Mouse (Mus musculus) forebrain, embryonic 16.5 days (tissue): Measurements from ENCODE around the gene Zdhhc21. TPM values are rescaled to one million over a fixed set of nuclear protein-coding genes. Genes with fewer than 3 reads are reported as not detected.
A peak's percentile ranks its signal among the peaks of the same experiment; 100 is the strongest.

Source experiments
- ATAC-seq: fragments of 200-750 bp; cut with Nextera tagmentation; 2 replicates; pipeline ENCODE4 v1.8.0; 2017; ENCODE audit warnings: mild to moderate bottlenecking, moderate library complexity
- H3K27ac ChIP-seq: fragments of 300-500 bp; sonication (generic); 2 replicates; pipeline ENCODE4 v1.5.1; 2014; ENCODE audit warnings: low read length, control low read depth
- H3K27me3 ChIP-seq: fragments of 300-500 bp; sonication (generic); replicated peaks from 2 replicates; pipeline ENCODE4 v1.6.1; 2014; ENCODE audit warnings: low read length; ENCODE audit not compliant: control insufficient read depth, insufficient read depth
- H3K36me3 ChIP-seq: fragments of 300-500 bp; sonication (generic); 2 replicates; pipeline ENCODE4 v1.6.1; 2014; ENCODE audit not compliant: control insufficient read depth, insufficient read depth
- H3K4me1 ChIP-seq: fragments of 300-500 bp; sonication (generic); replicated peaks from 2 replicates; pipeline ENCODE4 v1.6.1; 2014; ENCODE audit warnings: low read length; ENCODE audit not compliant: control insufficient read depth, insufficient read depth
- H3K4me2 ChIP-seq: fragments of 300-500 bp; sonication (generic); 2 replicates; pipeline ENCODE4 v1.6.1; 2014; ENCODE audit warnings: mild to moderate bottlenecking, low read length, control low read depth
- H3K4me3 ChIP-seq: fragments of 300-500 bp; sonication (generic); replicated peaks from 2 replicates; pipeline ENCODE4 v1.5.1; 2014; ENCODE audit warnings: mild to moderate bottlenecking, low read length, control low read depth
- H3K9ac ChIP-seq: fragments of 300-500 bp; sonication (generic); replicated peaks from 2 replicates; pipeline ENCODE4 v1.6.1; 2014; ENCODE audit warnings: low read depth, low read length, control low read depth
- H3K9me3 ChIP-seq: fragments of 300-500 bp; sonication (generic); 2 replicates; pipeline ENCODE4 v1.6.1; 2016; ENCODE audit warnings: low read length; ENCODE audit not compliant: control insufficient read depth
- WGBS: fragments of 180-500 bp; shearing (Covaris S2); extraction: QIAGEN DNeasy Blood & Tissue Kit; methylation state at CpG from one replicate; pipeline ENCODE4 v1.1.7; 2014; 5-methylcytosine and 5-hydroxymethylcytosine counted together
- polyA plus RNA-seq: library from polyadenylated mRNA; unstranded; fragments of >200 nt; fragmentation: Nextera tagmentation; extraction: Ambion mirVana; gene quantifications from 2 replicates; pipeline ENCODE4 v1.2.1, GENCODE M21; 2015

Zdhhc21 gene
- polyA plus RNA-seq, 1 experiment from 2014 or later: 20.1 TPM

- H3K27me3 ChIP-seq: no peaks in the 10 kb centered on the region
- no peak for ATAC-seq
- H3K27ac ChIP-seq: no peak overlapping the region
- no peak overlapping the region for H3K4me3 ChIP-seq
- no peak overlapping the region for H3K4me2 ChIP-seq
- no peaks in the 10 kb centered on the region for H3K9me3 ChIP-seq
- no peaks in the 10 kb centered on the region for H3K36me3 ChIP-seq
- H3K9ac ChIP-seq: no peak overlapping the region
- WGBS: 95% methylated on average over 5 of the region's 5 CpGs
- H3K4me1 ChIP-seq: peaks cover 3% of the 10 kb centered on the region
Observed at GRCm38 (mm10) chr4:82867731-82868445, 8.1 kb upstream of the Zdhhc21 start.

DNA sequence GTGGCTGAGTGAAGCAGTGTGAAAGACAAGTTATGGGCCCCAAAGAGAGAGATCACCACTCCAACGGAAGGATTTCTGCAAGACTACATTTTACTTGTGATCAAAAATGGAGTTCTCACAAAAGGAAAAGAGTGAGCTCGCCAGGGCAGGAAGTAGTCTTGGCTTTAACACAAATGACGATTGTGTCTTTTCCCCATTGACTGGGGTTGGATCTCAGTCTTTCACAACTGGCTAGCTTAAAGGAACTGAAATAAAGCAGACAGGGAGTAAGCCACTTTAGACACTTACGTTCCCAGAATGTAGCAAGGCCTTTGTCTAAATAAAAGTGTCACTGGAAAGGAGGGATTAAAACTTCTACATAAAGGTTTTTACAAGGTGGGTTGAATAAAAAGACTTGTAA is 7.4 kb upstream of the Zdhhc21 start:
- no peak overlapping the region for H3K4me2 ChIP-seq
- no peak overlapping the region for H3K9ac ChIP-seq
- H3K4me1 ChIP-seq: peaks cover 3% of the 10 kb centered on the region
- H3K4me3 ChIP-seq: no peak overlapping the region
- no peaks in the 10 kb centered on the region for H3K9me3 ChIP-seq
- 21% methylated on average over 4 of the region's 4 CpGs for WGBS
- H3K27me3 ChIP-seq: no peaks in the 10 kb centered on the region
- H3K27ac ChIP-seq: no peak overlapping the region
- ATAC-seq: no peak
- no peaks in the 10 kb centered on the region for H3K36me3 ChIP-seq

DNA sequence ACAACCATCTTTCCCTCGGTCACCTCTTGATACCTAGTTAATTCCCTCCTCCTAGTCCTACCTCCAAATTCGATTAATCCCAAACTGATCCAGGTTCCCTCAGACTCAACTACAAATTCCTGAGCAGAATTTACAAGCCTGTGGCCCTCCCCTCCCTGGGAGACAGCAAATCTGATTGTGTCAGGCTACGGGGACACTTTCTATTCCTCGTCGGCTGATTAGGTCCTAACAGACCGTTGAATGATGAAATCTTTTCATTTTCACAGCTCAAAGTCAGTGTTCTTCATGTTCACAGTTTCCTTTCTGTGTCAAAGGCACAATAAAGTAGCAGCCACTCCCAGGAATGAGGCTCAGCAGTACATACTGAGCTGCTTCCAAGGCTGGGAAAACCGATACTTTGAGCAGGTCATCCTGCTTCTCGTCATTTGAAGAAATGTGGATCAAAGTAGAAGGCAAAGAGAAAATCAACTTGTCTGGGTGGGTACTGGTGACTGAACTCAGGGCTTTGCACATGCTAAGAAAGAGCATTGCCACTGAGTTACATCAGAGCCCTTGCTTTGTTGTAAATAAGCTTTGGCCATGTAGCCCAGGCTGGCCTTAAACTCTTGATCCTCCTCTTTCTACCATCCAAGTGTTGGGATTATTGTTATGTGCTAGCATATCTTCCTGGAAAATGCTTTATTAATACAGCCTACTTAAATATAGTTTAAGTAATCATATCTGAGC is 5.4 kb upstream of the Zdhhc21 start:
- no peaks in the 10 kb centered on the region for H3K27me3 ChIP-seq
- ATAC-seq: no peak
- H3K9ac ChIP-seq: no peak overlapping the region
- no peak overlapping the region for H3K27ac ChIP-seq
- 82% methylated on average over 8 of the region's 8 CpGs for WGBS
- no peak overlapping the region for H3K4me3 ChIP-seq
- no peaks in the 10 kb centered on the region for H3K36me3 ChIP-seq
- peaks cover 9% of the 10 kb centered on the region for H3K4me1 ChIP-seq
- no peak overlapping the region for H3K4me2 ChIP-seq
- H3K9me3 ChIP-seq: no peaks in the 10 kb centered on the region

DNA sequence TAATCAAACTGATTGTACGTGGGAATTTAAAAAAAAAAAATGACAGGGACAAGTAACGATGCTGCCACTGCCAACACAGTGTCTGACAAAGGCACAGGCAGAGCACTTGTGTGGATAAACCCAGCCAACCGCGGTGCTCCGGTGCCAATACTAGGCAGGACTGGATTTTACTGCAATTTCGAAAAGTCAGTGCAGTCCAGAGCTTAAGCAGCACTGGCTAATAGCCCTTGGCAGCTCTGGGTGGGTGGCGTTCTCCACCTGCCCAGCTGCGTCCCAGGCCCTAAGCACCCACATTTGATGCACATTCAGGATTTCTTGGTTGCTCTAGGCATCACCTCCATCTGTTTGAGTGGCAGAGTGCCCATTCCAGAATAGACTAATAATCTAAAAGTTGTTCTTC is 3.6 kb upstream of the Zdhhc21 start:
- no peak for ATAC-seq
- 43% methylated on average over 8 of the region's 8 CpGs for WGBS

DNA sequence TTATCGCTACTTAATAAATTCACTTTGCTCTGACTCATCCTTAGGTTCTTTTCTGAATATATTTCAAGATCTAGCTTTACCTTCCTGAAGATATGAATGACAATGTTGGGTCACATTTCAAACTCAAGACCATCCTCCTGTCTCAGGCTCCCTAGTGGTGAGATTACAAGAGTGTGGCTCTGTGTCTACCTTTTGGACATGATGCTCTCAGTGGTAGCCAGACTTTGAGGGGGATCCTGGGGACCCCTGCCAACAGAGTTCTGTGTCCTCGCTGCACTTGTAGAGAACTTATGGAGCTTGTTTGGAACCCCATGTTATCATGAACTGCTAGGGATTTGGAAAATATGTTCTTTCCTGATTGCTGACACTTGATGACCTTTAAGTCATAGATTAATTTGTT is 1.7 kb upstream of the Zdhhc21 start:
- H3K9me3 ChIP-seq: no peaks in the 10 kb centered on the region
- no peaks in the 10 kb centered on the region for H3K27me3 ChIP-seq
- peaks cover 20% of the 10 kb centered on the region for H3K4me1 ChIP-seq
- no peak overlapping the region for H3K4me2 ChIP-seq
- H3K36me3 ChIP-seq: no peaks in the 10 kb centered on the region
- ATAC-seq: no peak
- H3K9ac ChIP-seq: no peak overlapping the region
- WGBS: 98% methylated on average over 2 of the region's 2 CpGs
- no peak overlapping the region for H3K4me3 ChIP-seq
- no peak overlapping the region for H3K27ac ChIP-seq

More for the DNA sequence above, 3.6 kb upstream of the Zdhhc21 start:
- Histone ChIP-seq H3K27me3 (no peaks in the 10 kb centered on the region), H3K9ac (no peak overlapping the region), H3K4me2 (no peak overlapping the region), H3K4me3 (no peak overlapping the region), H3K4me1 (peaks cover 14% of the 10 kb centered on the region), H3K36me3 (no peaks in the 10 kb centered on the region), H3K27ac (no peak overlapping the region), H3K9me3 (no peaks in the 10 kb centered on the region)

DNA sequence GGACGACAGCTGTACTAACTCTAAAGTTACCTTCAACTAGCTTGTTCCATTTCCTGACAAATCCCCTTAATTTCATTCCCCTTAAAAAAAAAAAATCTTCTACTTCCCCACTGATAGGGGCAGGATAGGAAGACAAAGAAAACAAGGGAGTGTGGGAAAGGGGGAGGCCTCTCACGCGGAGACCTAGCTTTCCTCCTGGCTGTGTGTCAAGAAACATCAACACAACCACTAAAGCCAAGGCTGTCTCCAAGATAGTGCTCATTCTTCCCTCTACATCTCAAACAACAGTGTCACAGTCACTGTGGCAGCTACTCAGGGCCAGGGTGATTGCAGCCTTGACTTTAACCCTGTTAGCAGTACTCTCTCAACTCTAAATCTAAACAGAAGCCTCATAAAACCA is 808 bp upstream of the Zdhhc21 start:
- no peak for ATAC-seq
- 20% methylated on average over 3 of the region's 3 CpGs for WGBS
- no peaks in the 10 kb centered on the region for H3K9me3 ChIP-seq
- no peaks in the 10 kb centered on the region for H3K36me3 ChIP-seq
- H3K4me3 ChIP-seq: no peak overlapping the region
- no peak overlapping the region for H3K9ac ChIP-seq
- H3K4me2 ChIP-seq: no peak overlapping the region
- H3K4me1 ChIP-seq: peaks cover 22% of the 10 kb centered on the region
- H3K27ac ChIP-seq: peak overlapping the region; percentile 49
- H3K27me3 ChIP-seq: no peaks in the 10 kb centered on the region

- peaks cover 22% of the 10 kb centered on the region for H3K4me1 ChIP-seq
- H3K36me3 ChIP-seq: no peaks in the 10 kb centered on the region
- no peak for ATAC-seq
- H3K9ac ChIP-seq: peak overlapping the region; percentile 99
- H3K27me3 ChIP-seq: no peaks in the 10 kb centered on the region
- peak overlapping the region; percentile 82 for H3K4me2 ChIP-seq
- H3K27ac ChIP-seq: peak overlapping the region; percentile 95
- peak overlapping the region; percentile 78 for H3K4me3 ChIP-seq
- WGBS: 16% methylated on average over 4 of the region's 4 CpGs
- H3K9me3 ChIP-seq: no peaks in the 10 kb centered on the region
Observed at GRCm38 (mm10) chr4:82858431-82859010, 1.2 kb downstream of the Zdhhc21 start.

DNA sequence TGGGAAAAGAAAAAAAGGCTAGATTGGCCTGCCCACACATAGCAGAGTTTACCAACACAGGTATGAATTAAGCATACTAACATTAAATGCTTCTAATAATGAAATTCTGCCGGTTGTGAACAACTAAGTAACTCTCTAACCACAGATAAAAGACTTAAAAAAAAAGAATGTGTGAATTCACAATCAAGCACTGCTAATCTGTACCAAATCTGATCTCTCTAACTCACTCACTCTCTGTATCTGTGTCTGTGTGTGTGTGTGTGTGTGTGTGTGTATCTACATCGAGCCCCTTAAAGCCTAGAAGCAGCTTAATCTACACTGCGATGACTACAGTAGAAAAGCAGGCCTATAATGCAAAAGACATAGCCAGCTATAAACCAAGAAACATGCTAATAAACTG is 2.8 kb downstream of the Zdhhc21 start:
- WGBS: 83% methylated on average over 3 of the region's 3 CpGs
- Histone ChIP-seq H3K4me1 (peaks cover 19% of the 10 kb centered on the region), H3K36me3 (peaks cover 2% of the 10 kb centered on the region; the same call in 1 of the 2 replicates), H3K4me2 (no peak overlapping the region), H3K9me3 (no peaks in the 10 kb centered on the region), H3K9ac (no peak overlapping the region), H3K27me3 (no peaks in the 10 kb centered on the region), H3K4me3 (no peak overlapping the region), H3K27ac (no peak overlapping the region)
- no peak for ATAC-seq

GRCm38 (mm10) chr4:82853809-82854208 is 5.9 kb downstream of the Zdhhc21 start:
- no peaks in the 10 kb centered on the region for H3K27me3 ChIP-seq
- WGBS: 75% methylated on average over 2 of the region's 2 CpGs

More at GRCm38 (mm10) chr4:82853809-82854208, 5.9 kb downstream of the Zdhhc21 start:
- Histone ChIP-seq H3K4me2 (no peak overlapping the region), H3K9me3 (no peaks in the 10 kb centered on the region), H3K36me3 (peaks cover 2% of the 10 kb centered on the region; the same call in 1 of the 2 replicates), H3K9ac (no peak overlapping the region), H3K27ac (no peak overlapping the region), H3K4me3 (no peak overlapping the region), H3K4me1 (peaks cover 13% of the 10 kb centered on the region)
- no peak for ATAC-seq
